Mouse (Mus musculus) adrenal gland, adult 18-20 months (tissue): ENCODE results near the gene Mei1. TPM values are rescaled to one million over a fixed set of nuclear protein-coding genes. Genes with fewer than 3 reads are reported as not detected.

Experiments used
- DNase-seq, 2 experiments: peaks; one replicate each; pipeline ENCODE4 v3.0.0; 2021 to 2022; ENCODE audit warnings: low spot score in 2 of 2
- long read RNA-seq, 2 experiments: library from polyadenylated mRNA; stranded (forward); transcript quantifications; one replicate each; pipeline ENCODE4 v2.0.0; 2021
- total RNA-seq, 2 experiments: library from RNA; stranded (reverse); gene quantifications; 1 replicate in 1 of 2; 2 replicates in 1 of 2; pipeline ENCODE4 v1.2.3; 2021

Gene Mei1
- total RNA-seq = 1 to 10 TPM in 1 of 2 experiments, under 1 TPM in 1; 0.58 to 4.1 TPM
- long read RNA-seq, experiment 1, partial matches to known transcripts = 2 of 2 reads
- long read RNA-seq, experiment 1, other reads (novel, unspliced or antisense) = 0 of 2 reads
- long read RNA-seq, experiment 2, partial matches to known transcripts = 16 of 17 reads
- long read RNA-seq, experiment 2, other reads (novel, unspliced or antisense) = 1 of 17 reads

GRCm38 (mm10) chr15:82069898-82070297 lies at the start of gene Mei1:
Gene Mei1 (plus strand): TSS chr15:82069996.
- no peak for DNase-seq

GRCm38 (mm10) chr15:82022535-82023088 lies 47.2 kb upstream of the Mei1 start:
- peak; percentile 33 to 45 for DNase-seq

- DNase-seq = no peak
Measured at GRCm38 (mm10) chr15:82023965-82024635, 45.7 kb upstream of the Mei1 start.

- no peak for DNase-seq
Measured at GRCm38 (mm10) chr15:82027276-82027675, 42.5 kb upstream of the Mei1 start.

GRCm38 (mm10) chr15:82027726-82028125 lies 42.1 kb upstream of the Mei1 start:
- DNase-seq = no peak

GRCm38 (mm10) chr15:82032386-82032785 lies 37.4 kb upstream of the Mei1 start:
- no peak for DNase-seq

- DNase-seq = no peak
Measured at GRCm38 (mm10) chr15:82033762-82034161, 36.0 kb upstream of the Mei1 start, which contains the start of gene Desi1. Gene Desi1 (minus strand): TSS chr15:82033862.

GRCm38 (mm10) chr15:82035904-82036689 lies 33.7 kb upstream of the Mei1 start:
- DNase-seq = no peak

- DNase-seq = no peak
Measured at GRCm38 (mm10) chr15:82040650-82041049, 29.1 kb upstream of the Mei1 start.

GRCm38 (mm10) chr15:82044166-82044784 lies 25.5 kb upstream of the Mei1 start:
- no peak for DNase-seq

GRCm38 (mm10) chr15:82046246-82046891 lies 23.4 kb upstream of the Mei1 start:
- DNase-seq = no peak

GRCm38 (mm10) chr15:82047080-82047883 lies 22.5 kb upstream of the Mei1 start, which contains the start of gene Snu13:
Gene Snu13 (minus strand): TSS chr15:82047598.
- peak; percentile 92 for DNase-seq

GRCm38 (mm10) chr15:82052544-82052943 lies 17.3 kb upstream of the Mei1 start:
- DNase-seq = no peak

- DNase-seq = no peak
Measured at GRCm38 (mm10) chr15:82058719-82059201, 11.0 kb upstream of the Mei1 start, which contains the start of gene 4930407I10Rik. Gene 4930407I10Rik (plus strand): TSS chr15:82059151.

GRCm38 (mm10) chr15:82063909-82064308 lies 5.9 kb upstream of the Mei1 start:
- DNase-seq = no peak

GRCm38 (mm10) chr15:82065511-82065910 lies 4.3 kb upstream of the Mei1 start:
- peak; percentile 59 to 66 for DNase-seq

- no peak for DNase-seq
Measured at GRCm38 (mm10) chr15:82071816-82072469, 2.1 kb downstream of the Mei1 start.

- DNase-seq = no peak
Measured at GRCm38 (mm10) chr15:82073490-82073889, 3.7 kb downstream of the Mei1 start.

- DNase-seq = no peak
Measured at GRCm38 (mm10) chr15:82079883-82080282, 10.1 kb downstream of the Mei1 start.
